Mouse (Mus musculus): ENCODE data around the gene Tll2. TPM values are rescaled to one million over a fixed set of nuclear protein-coding genes. Genes with fewer than 3 reads are reported as not detected.

Gene Tll2
- polyA plus RNA-seq, 1 experiment from 2014 or later = not detected

Other genes with a start within 250 kb of the Tll2 start
- 10.5 and 11.9 TPM in 2 replicates for gene Blnk, start 212.3 kb downstream of the Tll2 start, polyA plus RNA-seq (2014; fragmentation: Nextera tagmentation; extraction: Ambion mirVana)
- gene Dntt, start 177.6 kb downstream of the Tll2 start, polyA plus RNA-seq (2014; fragmentation: Nextera tagmentation; extraction: Ambion mirVana) = 0.16 and 0.19 TPM in 2 replicates
- not detected in 2 replicates for gene Opalin, start 129.7 kb downstream of the Tll2 start, polyA plus RNA-seq (2014; fragmentation: Nextera tagmentation; extraction: Ambion mirVana)
- gene Tm9sf3, start 57.2 kb upstream of the Tll2 start, polyA plus RNA-seq (2014; fragmentation: Nextera tagmentation; extraction: Ambion mirVana) = 86.0 and 149 TPM in 2 replicates
- gene Pik3ap1, start 178.3 kb upstream of the Tll2 start, polyA plus RNA-seq (2014; fragmentation: Nextera tagmentation; extraction: Ambion mirVana) = 0.77 and 1.6 TPM in 2 replicates

All from kidney, embryonic 14.5 days (tissue).